Mouse (Mus musculus) myocyte (in vitro differentiated cells): Measurements from ENCODE around the gene Urm1. TPM values are rescaled to one million over a fixed set of nuclear protein-coding genes. Genes with fewer than 3 reads are reported as not detected.

Source experiments
- H3K27me3 ChIP-seq: one replicate; pipeline ENCODE4 v1.6.1; 2011; ENCODE audit not compliant: control insufficient read depth, insufficient read depth, insufficient read length
- H3K36me3 ChIP-seq: one replicate; pipeline ENCODE4 v1.6.1; 2011; ENCODE audit not compliant: control insufficient read depth, insufficient read depth
- H3K4me2 ChIP-seq: one replicate; pipeline ENCODE4 v1.6.1; 2011; ENCODE audit warnings: low read depth, control low read depth
- H3K4me3 ChIP-seq: one replicate; pipeline ENCODE4 v1.5.1; 2011; ENCODE audit warnings: mild to moderate bottlenecking, control low read depth, moderate library complexity
- H3K79me2 ChIP-seq: one replicate; pipeline ENCODE4 v1.6.1; 2011; ENCODE audit not compliant: control insufficient read depth, insufficient read depth
- H3ac ChIP-seq: one replicate; pipeline ENCODE4 v1.6.1; 2011; ENCODE audit not compliant: control insufficient read depth, insufficient read length
- CEBPB ChIP-seq: IDR thresholded peaks from 2 replicates; pipeline ENCODE4 v1.6.1; 2011; ENCODE audit warnings: mild to moderate bottlenecking, moderate library complexity; ENCODE audit not compliant: poor library complexity, insufficient read depth, severe bottlenecking
- E2F4 ChIP-seq: IDR thresholded peaks from one replicate; pipeline ENCODE4 v1.6.1; 2011; ENCODE audit warnings: mild to moderate bottlenecking, control low read depth, moderate library complexity; ENCODE audit not compliant: insufficient read depth
- MAX ChIP-seq: IDR thresholded peaks from one replicate; pipeline ENCODE4 v1.6.1; 2011; ENCODE audit warnings: low read depth, mild to moderate bottlenecking, control low read depth
- MYOD1 ChIP-seq, 3 experiments: IDR thresholded peaks; one replicate each; pipeline ENCODE4 v1.6.1; 2011; ENCODE audit warnings: control low read depth in 2 of 3, low read depth in 2 of 3, mild to moderate bottlenecking in 2 of 3, moderate library complexity in 1 of 3; ENCODE audit not compliant: insufficient read length in 2 of 3, control insufficient read depth in 1 of 3
- MYOG ChIP-seq, 3 experiments: IDR thresholded peaks; one replicate each; pipeline ENCODE4 v1.6.1; 2011; ENCODE audit warnings: control low read depth in 2 of 3, low read depth in 2 of 3, mild to moderate bottlenecking in 2 of 3; ENCODE audit not compliant: insufficient read length in 2 of 3, control insufficient read depth in 1 of 3, insufficient read depth in 1 of 3
- POLR2A ChIP-seq: IDR thresholded peaks from one replicate; pipeline ENCODE4 v1.6.1; 2011; ENCODE audit warnings: low read depth, mild to moderate bottlenecking, control low read depth, moderate library complexity; ENCODE audit not compliant: insufficient read length
- POLR2AphosphoS2 ChIP-seq: IDR thresholded peaks from one replicate; pipeline ENCODE4 v1.6.1; 2011; ENCODE audit warnings: low read depth, control low read depth; ENCODE audit not compliant: insufficient read length
- REST ChIP-seq: IDR thresholded peaks from one replicate; pipeline ENCODE4 v1.6.1; 2011; ENCODE audit warnings: mild to moderate bottlenecking, control low read depth, moderate library complexity; ENCODE audit not compliant: insufficient read depth, insufficient read length
- SRF ChIP-seq: IDR thresholded peaks from one replicate; pipeline ENCODE4 v1.6.1; 2011; ENCODE audit warnings: low read depth; ENCODE audit not compliant: control insufficient read depth, insufficient read length
- TCF12 ChIP-seq: IDR thresholded peaks from one replicate; pipeline ENCODE4 v1.6.1; 2011; ENCODE audit warnings: mild to moderate bottlenecking, control low read depth; ENCODE audit not compliant: poor library complexity, insufficient read depth, severe bottlenecking
- TCF3 ChIP-seq: IDR thresholded peaks from one replicate; pipeline ENCODE4 v1.6.1; 2011; ENCODE audit warnings: low read depth, control low read depth; ENCODE audit not compliant: insufficient read length
- USF1 ChIP-seq: IDR thresholded peaks from one replicate; pipeline ENCODE4 v1.6.1; 2011; ENCODE audit warnings: low read depth, mild to moderate bottlenecking, control low read depth, moderate library complexity
- polyA plus RNA-seq: library from polyadenylated mRNA; unstranded; fragments of >200 nt; fragmentation: generic; extraction: Trizol; gene quantifications from one replicate; pipeline ENCODE4 v1.2.1, GENCODE M21; 2012; ENCODE audit warnings: missing spikeins

Urm1 gene
- polyA plus RNA-seq, 1 experiment: 43.8 TPM

GRCm38 (mm10) chr2:29784290-29784689 is 35.6 kb upstream of the Urm1 start:
- TF ChIP-seq MYOG (IDR thresholded peaks at IDR 0.05; ENCODE audit: control insufficient read depth in 1 of 3, insufficient read depth in 1 of 3, insufficient read length in 2 of 3, low read depth in 2 of 3): no peak
- TF ChIP-seq SRF: no peak
- TF ChIP-seq REST: no peak
- TF ChIP-seq E2F4: no peak
- TF ChIP-seq MAX: no peak
- TF ChIP-seq TCF12: no peak
- TF ChIP-seq TCF3: no peak
- no peak for TF ChIP-seq POLR2AphosphoS2
- no peaks in the 10 kb centered on the region for H3K27me3 ChIP-seq
- H3ac ChIP-seq: no peak overlapping the region
- H3K4me3 ChIP-seq: no peak overlapping the region
- peaks cover 43% of the 10 kb centered on the region for H3K36me3 ChIP-seq
- peaks cover 17% of the 10 kb centered on the region for H3K79me2 ChIP-seq
- no peak overlapping the region for H3K4me2 ChIP-seq

GRCm38 (mm10) chr2:29787104-29787917 is 32.6 kb upstream of the Urm1 start, which contains the start of gene Coq4:
Gene Coq4, plus strand, starts transcription at chr2:29787493.
- no peak for TF ChIP-seq CEBPB
- no peak for TF ChIP-seq TCF3
- no peak for TF ChIP-seq TCF12
- no peak for TF ChIP-seq E2F4
- TF ChIP-seq POLR2AphosphoS2: peak; percentile 78
- peak; percentile 17 for TF ChIP-seq SRF
- no peak for TF ChIP-seq MYOD1 (IDR thresholded peaks at IDR 0.05; ENCODE audit: control insufficient read depth in 1 of 3, insufficient read length in 2 of 3, low read depth in 2 of 3)
- no peak for TF ChIP-seq MAX
- peak; percentile 93 for TF ChIP-seq USF1
- TF ChIP-seq REST: no peak
- no peak for TF ChIP-seq MYOG (IDR thresholded peaks at IDR 0.05; ENCODE audit: control insufficient read depth in 1 of 3, insufficient read depth in 1 of 3, insufficient read length in 2 of 3, low read depth in 2 of 3)
- TF ChIP-seq POLR2A: peak; percentile 77
- peak within 1 kb of the TSS; percentile 4 for H3ac ChIP-seq
- H3K4me2 ChIP-seq: peak within 1 kb of the TSS; percentile 91
- peak within 1 kb of the TSS; percentile 69 for H3K4me3 ChIP-seq
- H3K27me3 ChIP-seq: no peaks in the 10 kb centered on the region
- peaks cover 17% of the 10 kb centered on the region for H3K79me2 ChIP-seq
- H3K36me3 ChIP-seq: peaks cover 30% of the 10 kb centered on the region

GRCm38 (mm10) chr2:29787937-29788681 is 31.8 kb upstream of the Urm1 start, which contains the start of gene Trub2:
Gene Trub2, minus strand, starts transcription at chr2:29788502.
- H3K4me2 ChIP-seq: peak within 1 kb of the TSS; percentile 91
- H3K27me3 ChIP-seq: no peaks in the 10 kb centered on the region
- TF ChIP-seq SRF: no peak
- no peak for TF ChIP-seq REST
- TF ChIP-seq MYOG (IDR thresholded peaks at IDR 0.05; ENCODE audit: control insufficient read depth in 1 of 3, insufficient read depth in 1 of 3, insufficient read length in 2 of 3, low read depth in 2 of 3): peak in 1 of 3 experiments; percentile 11
- TF ChIP-seq TCF12: no peak
- peak in 1 of 3 experiments; percentile 20 for TF ChIP-seq MYOD1 (IDR thresholded peaks at IDR 0.05; ENCODE audit: control insufficient read depth in 1 of 3, insufficient read length in 2 of 3, low read depth in 2 of 3)
- TF ChIP-seq POLR2A: peak; percentile 81
- TF ChIP-seq MAX: no peak
- TF ChIP-seq USF1: no peak
- TF ChIP-seq E2F4: no peak
- no peak for TF ChIP-seq CEBPB
- TF ChIP-seq TCF3: no peak
- peak; percentile 74 for TF ChIP-seq POLR2AphosphoS2
- H3K79me2 ChIP-seq: peaks cover 17% of the 10 kb centered on the region
- peaks cover 22% of the 10 kb centered on the region for H3K36me3 ChIP-seq
- peak within 1 kb of the TSS; percentile 69 for H3K4me3 ChIP-seq
- peak within 1 kb of the TSS; percentile 4 for H3ac ChIP-seq

GRCm38 (mm10) chr2:29792772-29793487 is 26.9 kb upstream of the Urm1 start:
- Histone ChIP-seq H3K79me2 (peaks cover 4% of the 10 kb centered on the region), H3K36me3 (no peaks in the 10 kb centered on the region), H3ac (no peak overlapping the region), H3K27me3 (no peaks in the 10 kb centered on the region), H3K4me2 (no peak overlapping the region), H3K4me3 (no peak overlapping the region)
- TF ChIP-seq SRF: no peak
- no peak for TF ChIP-seq POLR2AphosphoS2
- TF ChIP-seq E2F4: no peak
- TF ChIP-seq TCF3: no peak
- no peak for TF ChIP-seq REST
- TF ChIP-seq USF1: no peak
- no peak for TF ChIP-seq MAX
- TF ChIP-seq POLR2A: no peak
- TF ChIP-seq TCF12: no peak
- TF ChIP-seq MYOG (IDR thresholded peaks at IDR 0.05; ENCODE audit: control insufficient read depth in 1 of 3, insufficient read depth in 1 of 3, insufficient read length in 2 of 3, low read depth in 2 of 3): no peak
- no peak for TF ChIP-seq MYOD1 (IDR thresholded peaks at IDR 0.05; ENCODE audit: control insufficient read depth in 1 of 3, insufficient read length in 2 of 3, low read depth in 2 of 3)
- no peak for TF ChIP-seq CEBPB
